Mouse (Mus musculus) lung, adult 2 months (tissue): ENCODE results near the gene Hip1. TPM values are rescaled to one million over a fixed set of nuclear protein-coding genes. Genes with fewer than 3 reads are reported as not detected.

Experiments used
- DNase-seq: peaks from one replicate; pipeline ENCODE4 v3.0.0; 2022
- H3K4me1 ChIP-seq: fragments of 200-500 bp; 2 replicates; pipeline ENCODE4 v1.6.1; 2011; ENCODE audit warnings: low read length; ENCODE audit not compliant: control insufficient read depth, insufficient read depth
- H3K4me3 ChIP-seq: fragments of 200-500 bp; replicated peaks from 2 replicates; pipeline ENCODE3; 2011; ENCODE audit warnings: low read depth, mild to moderate bottlenecking, control low read depth, low read length; ENCODE audit errors: extremely low read depth
- CTCF ChIP-seq: fragments of 200-500 bp; IDR thresholded peaks from 2 replicates; pipeline ENCODE4 v1.5.1; 2011; ENCODE audit warnings: mild to moderate bottlenecking, low read length, control low read depth; ENCODE audit not compliant: insufficient read depth
- POLR2A ChIP-seq: fragments of 200-500 bp; IDR thresholded peaks from 2 replicates; pipeline ENCODE4 v1.6.1; 2011; ENCODE audit warnings: low read depth, mild to moderate bottlenecking, control low read depth, low read length, borderline replicate concordance; ENCODE audit errors: extremely low read depth
- WGBS: fragments of 180-500 bp; shearing (Covaris S2); methylation state at CpG from one replicate; pipeline ENCODE4 v1.1.7; 2018; 5-methylcytosine and 5-hydroxymethylcytosine counted together
- polyA plus RNA-seq: library from polyadenylated mRNA; depleted of rRNA; stranded (reverse); fragments of >200 nt; gene quantifications from 2 replicates; pipeline ENCODE4 v1.2.3, GENCODE M21; 2012

The Hip1 gene
- polyA plus RNA-seq, 1 experiment = 66.9 TPM

- DNase-seq = no peak
- Histone ChIP-seq H3K4me1 (no peaks in the 10 kb centered on the region), H3K4me3 (no peak overlapping the region)
- no peak for TF ChIP-seq CTCF
- TF ChIP-seq POLR2A = no peak
- WGBS = 77% methylated on average over 5 of the region's 5 CpGs
Measured at GRCm38 (mm10) chr5:135517348-135517883, 27.5 kb downstream of the Hip1 start.

GRCm38 (mm10) chr5:135513131-135513530, 31.8 kb downstream of the Hip1 start:
- TF ChIP-seq POLR2A = no peak
- TF ChIP-seq CTCF = no peak
- Histone ChIP-seq H3K4me3 (no peak overlapping the region), H3K4me1 (no peaks in the 10 kb centered on the region)
- no peak for DNase-seq
- WGBS = 47% methylated on average over 4 of the region's 4 CpGs

GRCm38 (mm10) chr5:135511105-135511504, 33.8 kb downstream of the Hip1 start:
- TF ChIP-seq CTCF (peak; percentile 49), POLR2A (no peak)
- 58% methylated on average over 5 of the region's 5 CpGs for WGBS

GRCm38 (mm10) chr5:135508284-135508683, 36.6 kb downstream of the Hip1 start:
- TF ChIP-seq POLR2A (no peak), CTCF (no peak)
- WGBS = 56% methylated on average over 3 of the region's 3 CpGs
- H3K4me1 ChIP-seq = no peaks in the 10 kb centered on the region
- DNase-seq = no peak
- H3K4me3 ChIP-seq = no peak overlapping the region

More at GRCm38 (mm10) chr5:135511105-135511504, 33.8 kb downstream of the Hip1 start:
- Histone ChIP-seq H3K4me3 (no peak overlapping the region), H3K4me1 (no peaks in the 10 kb centered on the region)
- DNase-seq = no peak

GRCm38 (mm10) chr5:135507561-135508273, 37.2 kb downstream of the Hip1 start:
- 50% methylated on average over 18 of the region's 18 CpGs for WGBS
- TF ChIP-seq POLR2A (no peak), CTCF (no peak)
- Histone ChIP-seq H3K4me1 (no peaks in the 10 kb centered on the region), H3K4me3 (no peak overlapping the region)
- no peak for DNase-seq

GRCm38 (mm10) chr5:135505442-135505841, 39.5 kb downstream of the Hip1 start:
- DNase-seq = no peak
- TF ChIP-seq CTCF = no peak
- no peak for TF ChIP-seq POLR2A
- no peaks in the 10 kb centered on the region for H3K4me1 ChIP-seq
- H3K4me3 ChIP-seq = no peak overlapping the region
- 60% methylated on average over 5 of the region's 5 CpGs for WGBS

GRCm38 (mm10) chr5:135502931-135503330, 42.0 kb downstream of the Hip1 start:
- Histone ChIP-seq H3K4me3 (no peak overlapping the region), H3K4me1 (no peaks in the 10 kb centered on the region)
- TF ChIP-seq POLR2A = no peak
- no peak for TF ChIP-seq CTCF
- WGBS = 90% methylated on average over 7 of the region's 7 CpGs
- no peak for DNase-seq

- Histone ChIP-seq H3K4me3 (no peak overlapping the region), H3K4me1 (no peaks in the 10 kb centered on the region)
- TF ChIP-seq POLR2A (no peak), CTCF (no peak)
- no peak for DNase-seq
- 74% methylated on average over 8 of the region's 8 CpGs for WGBS
Measured at GRCm38 (mm10) chr5:135502027-135502426, 42.9 kb downstream of the Hip1 start.

- H3K4me3 ChIP-seq = no peak overlapping the region
- no peak for DNase-seq
- no peaks in the 10 kb centered on the region for H3K4me1 ChIP-seq
- TF ChIP-seq CTCF (no peak), POLR2A (no peak)
- 66% methylated on average over 3 of the region's 3 CpGs for WGBS
Measured at GRCm38 (mm10) chr5:135498914-135499313, 46.0 kb downstream of the Hip1 start.
